Mouse (Mus musculus): ENCODE measurements around the gene Sh3tc1. TPM values are rescaled to one million over a fixed set of nuclear protein-coding genes. Genes with fewer than 3 reads are reported as not detected.

The Sh3tc1 gene
- polyA plus RNA-seq, 1 experiment from 2014 or later, result 11.3 TPM

GRCm38 (mm10) chr5:35666152-35666551 lies 73.6 kb downstream of the Sh3tc1 start:
- Histone ChIP-seq H3K9ac (ENCODE audit: low read depth, low read length) (no peak overlapping the region), H3K4me3 (ENCODE audit: low read length) (no peak overlapping the region), H3K36me3 (ENCODE audit: control insufficient read depth, insufficient read depth, low read length) (no peaks in the 10 kb centered on the region), H3K4me2 (replicated peaks; ENCODE audit: low read depth, low read length) (no peak overlapping the region), H3K27ac (ENCODE audit: low read depth, low read length) (no peak overlapping the region), H3K4me1 (ENCODE audit: control insufficient read depth, insufficient read depth, low read length) (peaks cover 20% of the 10 kb centered on the region; the same call in 1 of the 2 replicates), H3K9me3 (ENCODE audit: control insufficient read depth, low read length) (no peaks in the 10 kb centered on the region), H3K27me3 (ENCODE audit: control insufficient read depth, insufficient read depth, low read length) (no peaks in the 10 kb centered on the region)
- no peak for ATAC-seq (ENCODE audit: low FRiP score, low TSS enrichment)
- WGBS, result 92% methylated on average over 7 of the region's 7 CpGs

- H3K4me3 ChIP-seq (ENCODE audit: low read length), result no peak overlapping the region
- H3K36me3 ChIP-seq (ENCODE audit: control insufficient read depth, insufficient read depth, low read length), result no peaks in the 10 kb centered on the region
- no peak for ATAC-seq (ENCODE audit: low FRiP score, low TSS enrichment)
- no peaks in the 10 kb centered on the region for H3K4me1 ChIP-seq (ENCODE audit: control insufficient read depth, insufficient read depth, low read length)
- no peak overlapping the region for H3K27ac ChIP-seq (ENCODE audit: low read depth, low read length)
- WGBS, result 85% methylated on average over 9 of the region's 9 CpGs
- H3K9ac ChIP-seq (ENCODE audit: low read depth, low read length), result no peak overlapping the region
- H3K27me3 ChIP-seq (ENCODE audit: control insufficient read depth, insufficient read depth, low read length), result no peaks in the 10 kb centered on the region
- no peak overlapping the region for H3K4me2 ChIP-seq (replicated peaks; ENCODE audit: low read depth, low read length)
- H3K9me3 ChIP-seq (ENCODE audit: control insufficient read depth, low read length), result no peaks in the 10 kb centered on the region
These were observed 77.7 kb downstream of the Sh3tc1 start for GRCm38 (mm10) chr5:35662021-35662545.

GRCm38 (mm10) chr5:35661210-35661609 lies 78.6 kb downstream of the Sh3tc1 start:
- H3K27ac ChIP-seq (ENCODE audit: low read depth, low read length), result no peak overlapping the region
- no peaks in the 10 kb centered on the region for H3K4me1 ChIP-seq (ENCODE audit: control insufficient read depth, insufficient read depth, low read length)
- H3K27me3 ChIP-seq (ENCODE audit: control insufficient read depth, insufficient read depth, low read length), result no peaks in the 10 kb centered on the region
- no peak for ATAC-seq (ENCODE audit: low FRiP score, low TSS enrichment)
- 53% methylated on average over 6 of the region's 6 CpGs for WGBS
- no peaks in the 10 kb centered on the region for H3K36me3 ChIP-seq (ENCODE audit: control insufficient read depth, insufficient read depth, low read length)
- H3K9me3 ChIP-seq (ENCODE audit: control insufficient read depth, low read length), result no peaks in the 10 kb centered on the region
- no peak overlapping the region for H3K4me2 ChIP-seq (replicated peaks; ENCODE audit: low read depth, low read length)
- H3K9ac ChIP-seq (ENCODE audit: low read depth, low read length), result no peak overlapping the region
- no peak overlapping the region for H3K4me3 ChIP-seq (ENCODE audit: low read length)

GRCm38 (mm10) chr5:35659503-35659902 lies 80.3 kb downstream of the Sh3tc1 start:
- Histone ChIP-seq H3K9ac (ENCODE audit: low read depth, low read length) (no peak overlapping the region), H3K27me3 (ENCODE audit: control insufficient read depth, insufficient read depth, low read length) (no peaks in the 10 kb centered on the region), H3K4me3 (ENCODE audit: low read length) (no peak overlapping the region), H3K4me2 (replicated peaks; ENCODE audit: low read depth, low read length) (no peak overlapping the region), H3K27ac (ENCODE audit: low read depth, low read length) (no peak overlapping the region), H3K9me3 (ENCODE audit: control insufficient read depth, low read length) (no peaks in the 10 kb centered on the region), H3K4me1 (ENCODE audit: control insufficient read depth, insufficient read depth, low read length) (no peaks in the 10 kb centered on the region), H3K36me3 (ENCODE audit: control insufficient read depth, insufficient read depth, low read length) (no peaks in the 10 kb centered on the region)
- no peak for ATAC-seq (ENCODE audit: low FRiP score, low TSS enrichment)
- 65% methylated on average over 3 of the region's 3 CpGs for WGBS

DNA sequence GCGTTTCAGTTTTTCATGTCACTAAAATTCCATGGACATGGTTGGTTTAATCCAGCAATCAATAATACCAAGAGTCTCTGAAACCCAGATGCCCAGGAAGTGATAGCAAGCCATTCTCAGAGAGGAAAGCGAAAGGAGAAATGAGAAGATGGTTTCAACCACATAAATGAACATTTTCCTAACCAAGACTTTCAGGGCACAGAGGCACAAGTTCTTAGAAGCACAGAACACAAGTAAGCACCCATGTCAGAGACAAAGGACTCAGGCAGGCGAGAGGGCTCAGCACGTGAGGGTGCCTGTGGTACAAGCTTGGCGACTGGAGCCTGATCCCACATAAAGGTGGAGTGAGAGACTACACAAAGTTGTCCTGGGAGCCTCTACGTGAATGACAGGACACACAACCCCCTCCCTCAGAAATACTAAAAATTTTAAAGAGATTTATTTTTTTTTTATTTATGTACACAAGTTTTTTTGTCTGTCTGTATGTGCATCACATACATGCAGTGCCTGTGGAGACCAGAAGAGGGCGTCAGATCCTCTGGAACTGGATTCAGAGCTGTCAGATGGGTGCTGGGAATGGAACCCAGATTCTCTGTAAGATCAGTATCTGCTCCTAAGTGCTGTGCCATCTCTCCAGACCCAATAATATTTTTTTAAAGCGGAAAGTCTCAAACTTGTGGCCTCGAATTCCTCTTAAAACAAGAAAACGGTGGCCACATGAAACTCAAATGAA lies 83.9 kb downstream of the Sh3tc1 start:
- no peaks in the 10 kb centered on the region for H3K27me3 ChIP-seq (ENCODE audit: control insufficient read depth, insufficient read depth, low read length)
- H3K27ac ChIP-seq (ENCODE audit: low read depth, low read length), result no peak overlapping the region
- no peak overlapping the region for H3K9ac ChIP-seq (ENCODE audit: low read depth, low read length)
- WGBS, result 86% methylated on average over 10 of the region's 10 CpGs
- no peak for ATAC-seq (ENCODE audit: low FRiP score, low TSS enrichment)
- H3K4me2 ChIP-seq (replicated peaks; ENCODE audit: low read depth, low read length), result no peak overlapping the region
- no peaks in the 10 kb centered on the region for H3K36me3 ChIP-seq (ENCODE audit: control insufficient read depth, insufficient read depth, low read length)
- no peaks in the 10 kb centered on the region for H3K9me3 ChIP-seq (ENCODE audit: control insufficient read depth, low read length)
- H3K4me1 ChIP-seq (ENCODE audit: control insufficient read depth, insufficient read depth, low read length), result no peaks in the 10 kb centered on the region
- no peak overlapping the region for H3K4me3 ChIP-seq (ENCODE audit: low read length)

GRCm38 (mm10) chr5:35653743-35654395 lies 85.9 kb downstream of the Sh3tc1 start:
- 72% methylated on average over 9 of the region's 9 CpGs for WGBS
- no peak overlapping the region for H3K27ac ChIP-seq (ENCODE audit: low read depth, low read length)

DNA sequence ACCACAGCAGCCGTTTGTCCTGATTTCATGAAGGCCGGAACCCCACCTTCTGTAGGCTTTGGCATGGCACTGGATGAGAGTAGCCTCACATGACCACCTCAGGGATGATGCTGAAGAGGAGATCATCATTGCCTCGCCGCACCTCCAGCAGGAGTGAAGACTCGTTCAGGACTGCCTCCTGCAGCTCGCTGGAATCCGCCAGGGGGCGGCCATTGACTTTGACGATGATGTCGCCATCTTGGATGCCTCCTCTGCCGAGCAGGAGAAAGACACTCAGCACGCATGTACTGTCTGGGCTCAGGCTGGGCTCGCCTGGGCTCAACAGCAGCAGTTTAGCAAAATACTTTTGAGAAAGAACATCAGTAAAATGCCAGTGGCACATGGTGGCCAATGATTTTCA lies 86.9 kb downstream of the Sh3tc1 start:
- no peak overlapping the region for H3K4me3 ChIP-seq (ENCODE audit: low read length)
- no peak overlapping the region for H3K4me2 ChIP-seq (replicated peaks; ENCODE audit: low read depth, low read length)
- H3K9me3 ChIP-seq (ENCODE audit: control insufficient read depth, low read length), result no peaks in the 10 kb centered on the region
- H3K9ac ChIP-seq (ENCODE audit: low read depth, low read length), result no peak overlapping the region
- WGBS, result 87% methylated on average over 13 of the region's 13 CpGs
- no peak overlapping the region for H3K27ac ChIP-seq (ENCODE audit: low read depth, low read length)
- H3K27me3 ChIP-seq (ENCODE audit: control insufficient read depth, insufficient read depth, low read length), result no peaks in the 10 kb centered on the region
- H3K4me1 ChIP-seq (ENCODE audit: control insufficient read depth, insufficient read depth, low read length), result 0 out of 2 replicates have a peak, but pooled peaks cover under 1% of the 10 kb centered on the region
- no peaks in the 10 kb centered on the region for H3K36me3 ChIP-seq (ENCODE audit: control insufficient read depth, insufficient read depth, low read length)
- no peak for ATAC-seq (ENCODE audit: low FRiP score, low TSS enrichment)

More at GRCm38 (mm10) chr5:35653743-35654395, 85.9 kb downstream of the Sh3tc1 start:
- Histone ChIP-seq H3K9me3 (ENCODE audit: control insufficient read depth, low read length) (no peaks in the 10 kb centered on the region), H3K36me3 (ENCODE audit: control insufficient read depth, insufficient read depth, low read length) (no peaks in the 10 kb centered on the region), H3K4me3 (ENCODE audit: low read length) (no peak overlapping the region), H3K9ac (ENCODE audit: low read depth, low read length) (no peak overlapping the region), H3K27me3 (ENCODE audit: control insufficient read depth, insufficient read depth, low read length) (no peaks in the 10 kb centered on the region), H3K4me1 (ENCODE audit: control insufficient read depth, insufficient read depth, low read length) (no peaks in the 10 kb centered on the region), H3K4me2 (replicated peaks; ENCODE audit: low read depth, low read length) (no peak overlapping the region)
- no peak for ATAC-seq (ENCODE audit: low FRiP score, low TSS enrichment)

GRCm38 (mm10) chr5:35652319-35652718 lies 87.5 kb downstream of the Sh3tc1 start:
- WGBS, result 83% methylated on average over 3 of the region's 3 CpGs
- H3K4me3 ChIP-seq (ENCODE audit: low read length), result no peak overlapping the region

DNA sequence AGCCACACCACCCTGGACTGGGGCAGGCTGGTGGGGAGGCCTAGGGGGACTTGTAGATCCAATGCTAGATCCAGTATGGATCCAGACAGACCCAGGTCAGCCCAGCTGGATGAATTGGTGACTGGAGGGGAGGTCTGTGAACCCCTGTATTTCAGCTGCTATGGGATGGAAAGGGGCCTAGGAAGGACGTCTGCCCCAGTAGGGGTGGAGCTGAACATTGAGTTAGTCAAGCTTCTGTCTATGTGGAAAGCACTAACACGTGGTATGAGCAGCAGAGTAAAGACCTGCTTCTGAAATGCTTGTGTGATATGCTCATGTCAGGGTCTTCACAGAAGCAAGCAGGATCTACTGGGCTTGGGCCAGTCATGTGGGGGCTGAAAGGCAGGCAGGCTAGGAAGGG lies 91.6 kb downstream of the Sh3tc1 start:
- H3K4me3 ChIP-seq (ENCODE audit: low read length), result no peak overlapping the region
- H3K27ac ChIP-seq (ENCODE audit: low read depth, low read length), result no peak overlapping the region
- no peaks in the 10 kb centered on the region for H3K36me3 ChIP-seq (ENCODE audit: control insufficient read depth, insufficient read depth, low read length)
- no peaks in the 10 kb centered on the region for H3K27me3 ChIP-seq (ENCODE audit: control insufficient read depth, insufficient read depth, low read length)
- H3K9ac ChIP-seq (ENCODE audit: low read depth, low read length), result no peak overlapping the region
- ATAC-seq (ENCODE audit: low FRiP score, low TSS enrichment), result no peak
- no peak overlapping the region for H3K4me2 ChIP-seq (replicated peaks; ENCODE audit: low read depth, low read length)
- H3K9me3 ChIP-seq (ENCODE audit: control insufficient read depth, low read length), result no peaks in the 10 kb centered on the region
- WGBS, result 61% methylated on average over 2 of the region's 2 CpGs
- H3K4me1 ChIP-seq (ENCODE audit: control insufficient read depth, insufficient read depth, low read length), result 0 out of 2 replicates have a peak, but pooled peaks cover 4% of the 10 kb centered on the region

More at GRCm38 (mm10) chr5:35652319-35652718, 87.5 kb downstream of the Sh3tc1 start:
- H3K36me3 ChIP-seq (ENCODE audit: control insufficient read depth, insufficient read depth, low read length), result no peaks in the 10 kb centered on the region
- H3K4me2 ChIP-seq (replicated peaks; ENCODE audit: low read depth, low read length), result no peak overlapping the region
- H3K27ac ChIP-seq (ENCODE audit: low read depth, low read length), result no peak overlapping the region
- no peak overlapping the region for H3K9ac ChIP-seq (ENCODE audit: low read depth, low read length)
- no peak for ATAC-seq (ENCODE audit: low FRiP score, low TSS enrichment)
- H3K4me1 ChIP-seq (ENCODE audit: control insufficient read depth, insufficient read depth, low read length), result 0 out of 2 replicates have a peak, but pooled peaks cover 4% of the 10 kb centered on the region
- no peaks in the 10 kb centered on the region for H3K9me3 ChIP-seq (ENCODE audit: control insufficient read depth, low read length)
- no peaks in the 10 kb centered on the region for H3K27me3 ChIP-seq (ENCODE audit: control insufficient read depth, insufficient read depth, low read length)

All from kidney, embryonic 14.5 days (tissue).